Mouse (Mus musculus): ENCODE measurements around the gene Gm36028. TPM values are rescaled to one million over a fixed set of nuclear protein-coding genes. Genes with fewer than 3 reads are reported as not detected.

Gm36028 gene
- polyA plus RNA-seq, 1 experiment from 2014 or later, result 0.24 TPM

- ATAC-seq (ENCODE audit: insufficient number of reproducible peaks, insufficient read depth, low FRiP score, low TSS enrichment), result no peak
- H3K27ac ChIP-seq, result no peak overlapping the region
- H3K9ac ChIP-seq, result no peak overlapping the region
- no peaks in the 10 kb centered on the region for H3K36me3 ChIP-seq
- 78% methylated on average over 3 of the region's 3 CpGs for WGBS
- peaks cover 11% of the 10 kb centered on the region; the same call in 1 of the 2 replicates for H3K4me1 ChIP-seq
- no peaks in the 10 kb centered on the region for H3K27me3 ChIP-seq
- H3K9me3 ChIP-seq, result no peaks in the 10 kb centered on the region
- no peak overlapping the region for H3K4me2 ChIP-seq (replicated peaks)
- H3K4me3 ChIP-seq, result no peak overlapping the region
These were observed 4.6 kb downstream of the Gm36028 start for GRCm38 (mm10) chr16:37856327-37856726.

DNA sequence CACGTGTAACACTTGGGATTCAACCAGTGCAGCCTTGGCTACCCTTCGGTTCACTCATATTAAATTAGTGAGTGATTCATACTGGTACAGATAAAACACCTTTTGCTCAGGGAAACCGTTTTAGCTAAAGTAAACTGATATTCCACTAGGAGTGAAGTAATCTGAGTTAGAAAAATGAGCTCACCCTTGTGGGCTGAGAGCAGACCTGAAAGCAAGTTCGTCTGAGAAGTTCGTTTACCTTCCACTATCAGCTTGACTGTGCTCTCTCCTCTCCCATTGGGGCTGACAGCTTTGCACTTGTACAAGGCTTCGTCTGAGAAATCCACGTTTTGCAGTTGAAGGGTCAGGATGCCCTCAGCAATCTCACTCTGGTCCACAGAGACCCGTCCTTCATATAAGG is 5.4 kb downstream of the Gm36028 start:
- Histone ChIP-seq H3K4me3 (no peak overlapping the region), H3K9ac (no peak overlapping the region), H3K4me2 (replicated peaks) (no peak overlapping the region), H3K27ac (no peak overlapping the region), H3K9me3 (no peaks in the 10 kb centered on the region), H3K27me3 (no peaks in the 10 kb centered on the region), H3K4me1 (peaks cover 11% of the 10 kb centered on the region; the same call in 1 of the 2 replicates), H3K36me3 (no peaks in the 10 kb centered on the region)
- WGBS, result 53% methylated on average over 8 of the region's 8 CpGs
- no peak for ATAC-seq (ENCODE audit: insufficient number of reproducible peaks, insufficient read depth, low FRiP score, low TSS enrichment)

GRCm38 (mm10) chr16:37854593-37854992 is 6.4 kb downstream of the Gm36028 start:
- H3K27me3 ChIP-seq, result no peaks in the 10 kb centered on the region
- H3K9ac ChIP-seq, result no peak overlapping the region
- no peak for ATAC-seq (ENCODE audit: insufficient number of reproducible peaks, insufficient read depth, low FRiP score, low TSS enrichment)
- H3K27ac ChIP-seq, result no peak overlapping the region
- peaks cover 11% of the 10 kb centered on the region; the same call in 1 of the 2 replicates for H3K4me1 ChIP-seq
- peak overlapping the region; percentile 29; the same call in 1 of the 2 replicates for H3K4me2 ChIP-seq (replicated peaks)
- no peak overlapping the region for H3K4me3 ChIP-seq
- no peaks in the 10 kb centered on the region for H3K9me3 ChIP-seq
- 20% methylated on average over 5 of the region's 5 CpGs for WGBS
- H3K36me3 ChIP-seq, result no peaks in the 10 kb centered on the region

GRCm38 (mm10) chr16:37854054-37854453 is 6.9 kb downstream of the Gm36028 start:
- Histone ChIP-seq H3K4me3 (no peak overlapping the region), H3K36me3 (no peaks in the 10 kb centered on the region), H3K4me2 (replicated peaks) (peak overlapping the region; percentile 29), H3K27ac (no peak overlapping the region), H3K9me3 (no peaks in the 10 kb centered on the region), H3K27me3 (no peaks in the 10 kb centered on the region), H3K9ac (no peak overlapping the region), H3K4me1 (peaks cover 11% of the 10 kb centered on the region; the same call in 1 of the 2 replicates)
- peak; percentile 55; the same call in 1 of the 2 replicates for ATAC-seq (ENCODE audit: insufficient number of reproducible peaks, insufficient read depth, low FRiP score, low TSS enrichment)
- 48% methylated on average over 14 of the region's 14 CpGs for WGBS

DNA sequence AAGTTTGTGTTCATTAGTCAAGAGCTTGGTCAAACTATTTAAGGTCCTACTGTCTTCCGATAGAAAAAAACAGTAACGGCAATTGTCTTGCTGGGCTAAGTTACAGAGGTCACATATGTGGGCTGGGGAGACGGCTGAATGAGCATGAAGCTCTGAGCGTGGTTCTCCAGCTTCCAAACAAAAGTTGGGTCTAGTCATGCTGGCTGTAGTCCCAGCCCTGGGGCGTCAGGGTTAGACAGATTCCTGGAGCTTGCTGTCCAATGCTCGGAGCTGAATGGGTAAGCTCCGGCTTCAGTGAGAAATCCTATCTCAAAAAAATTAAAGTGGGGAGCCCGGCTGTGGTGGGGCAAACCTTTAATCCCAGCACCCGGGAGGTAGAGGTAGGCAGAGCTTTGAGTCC is 7.7 kb downstream of the Gm36028 start:
- H3K27ac ChIP-seq, result no peak overlapping the region
- H3K4me2 ChIP-seq (replicated peaks), result no peak overlapping the region
- no peaks in the 10 kb centered on the region for H3K36me3 ChIP-seq
- H3K4me1 ChIP-seq, result peaks cover 11% of the 10 kb centered on the region; the same call in 1 of the 2 replicates
- no peaks in the 10 kb centered on the region for H3K27me3 ChIP-seq
- ATAC-seq (ENCODE audit: insufficient number of reproducible peaks, insufficient read depth, low FRiP score, low TSS enrichment), result no peak
- no peak overlapping the region for H3K4me3 ChIP-seq
- H3K9ac ChIP-seq, result no peak overlapping the region
- H3K9me3 ChIP-seq, result no peaks in the 10 kb centered on the region
- 41% methylated on average over 9 of the region's 9 CpGs for WGBS

DNA sequence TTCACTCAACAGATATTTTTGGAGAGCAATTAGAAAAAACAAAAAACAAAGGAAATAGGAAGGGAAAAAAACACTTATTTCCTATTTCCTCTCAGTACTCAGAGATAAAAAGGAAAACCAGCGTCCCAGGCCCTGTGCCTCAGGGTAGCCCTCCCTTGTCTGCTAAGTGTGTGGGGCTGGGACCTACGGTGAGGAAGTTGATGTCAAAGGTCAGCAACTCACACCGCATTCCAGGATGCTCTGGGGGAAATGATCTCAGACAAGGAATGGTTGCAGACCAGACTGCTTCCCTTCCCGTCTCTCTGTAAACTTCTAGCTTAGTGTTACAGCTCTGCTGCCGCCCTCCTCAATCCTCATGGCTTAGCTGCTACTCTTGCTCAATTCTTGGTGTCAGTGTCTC is 9.6 kb downstream of the Gm36028 start:
- ATAC-seq (ENCODE audit: insufficient number of reproducible peaks, insufficient read depth, low FRiP score, low TSS enrichment), result no peak
- peaks cover 11% of the 10 kb centered on the region; the same call in 1 of the 2 replicates for H3K4me1 ChIP-seq
- H3K9ac ChIP-seq, result no peak overlapping the region
- WGBS, result 16% methylated on average over 5 of the region's 5 CpGs
- H3K9me3 ChIP-seq, result no peaks in the 10 kb centered on the region
- peak overlapping the region; percentile 30 for H3K27ac ChIP-seq
- H3K4me3 ChIP-seq, result no peak overlapping the region
- H3K4me2 ChIP-seq (replicated peaks), result no peak overlapping the region
- no peaks in the 10 kb centered on the region for H3K36me3 ChIP-seq
- H3K27me3 ChIP-seq, result no peaks in the 10 kb centered on the region

DNA sequence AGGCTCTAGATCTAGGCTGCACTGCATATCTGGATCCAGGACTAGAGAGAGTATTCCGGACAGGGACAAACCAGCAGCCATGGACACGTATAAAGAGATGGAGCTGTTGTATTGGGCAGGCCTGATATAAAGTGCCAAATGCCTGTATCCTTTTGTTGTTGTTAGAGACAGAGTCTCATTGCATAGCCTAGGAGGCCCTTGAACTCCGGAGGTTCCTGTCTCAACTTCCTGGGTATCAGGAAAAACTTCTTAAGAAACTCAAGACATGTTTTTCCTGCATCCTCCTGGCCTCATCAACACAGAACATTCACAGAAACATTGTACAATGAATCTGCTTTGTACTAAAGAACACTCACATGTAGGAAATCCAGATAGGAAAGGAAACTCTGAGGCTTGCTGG is 13.9 kb downstream of the Gm36028 start:
- WGBS, result 91% methylated on average over 3 of the region's 3 CpGs
- ATAC-seq (ENCODE audit: insufficient number of reproducible peaks, insufficient read depth, low FRiP score, low TSS enrichment), result no peak
- Histone ChIP-seq H3K4me1 (0 out of 2 replicates have a peak, but pooled peaks cover 4% of the 10 kb centered on the region), H3K27ac (no peak overlapping the region), H3K36me3 (no peaks in the 10 kb centered on the region), H3K4me2 (replicated peaks) (no peak overlapping the region), H3K4me3 (no peak overlapping the region), H3K9me3 (no peaks in the 10 kb centered on the region), H3K27me3 (no peaks in the 10 kb centered on the region), H3K9ac (no peak overlapping the region)

DNA sequence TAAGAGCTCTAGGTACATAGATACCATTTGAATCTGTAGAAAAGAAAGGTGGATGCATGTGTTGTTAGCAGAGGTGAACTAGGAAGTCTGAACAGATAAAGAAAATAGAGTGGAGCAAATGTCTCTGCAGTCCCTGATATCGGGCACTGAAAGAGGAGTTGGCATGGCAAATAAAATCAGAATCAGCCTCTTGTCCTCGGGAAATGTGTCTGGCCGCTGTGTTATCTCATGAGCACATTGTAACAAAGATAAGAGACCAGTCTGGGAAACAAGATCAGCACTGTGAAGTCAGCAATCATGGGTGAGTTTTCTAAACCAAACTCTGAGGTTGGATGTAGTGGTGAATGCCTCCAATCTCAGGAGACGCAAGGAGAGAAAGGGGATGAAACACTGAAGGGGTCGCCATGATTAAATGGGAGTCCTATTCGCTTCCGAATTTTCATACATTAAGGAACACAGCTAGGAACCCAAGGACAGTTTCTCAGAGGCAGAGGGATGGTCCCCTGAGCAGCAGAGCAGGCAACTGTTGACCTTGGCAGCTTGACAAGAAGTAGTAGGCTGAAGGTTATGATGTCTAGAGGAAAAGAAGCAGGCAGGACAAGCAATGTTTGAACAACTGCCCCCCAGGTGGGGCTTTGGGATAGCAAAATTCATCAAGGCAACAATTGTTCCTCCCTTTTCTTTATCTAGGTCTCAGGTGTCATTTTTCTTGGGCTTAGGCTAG is 15.6 kb downstream of the Gm36028 start:
- Histone ChIP-seq H3K27ac (no peak overlapping the region), H3K9me3 (no peaks in the 10 kb centered on the region), H3K4me2 (replicated peaks) (no peak overlapping the region), H3K4me1 (no peaks in the 10 kb centered on the region), H3K36me3 (no peaks in the 10 kb centered on the region), H3K9ac (no peak overlapping the region), H3K27me3 (no peaks in the 10 kb centered on the region), H3K4me3 (no peak overlapping the region)
- 85% methylated on average over 7 of the region's 7 CpGs for WGBS
- ATAC-seq (ENCODE audit: insufficient number of reproducible peaks, insufficient read depth, low FRiP score, low TSS enrichment), result no peak

- no peak for ATAC-seq (ENCODE audit: insufficient number of reproducible peaks, insufficient read depth, low FRiP score, low TSS enrichment)
- Histone ChIP-seq H3K4me3 (no peak overlapping the region), H3K4me1 (no peaks in the 10 kb centered on the region), H3K36me3 (no peaks in the 10 kb centered on the region), H3K4me2 (replicated peaks) (no peak overlapping the region), H3K9me3 (no peaks in the 10 kb centered on the region), H3K9ac (no peak overlapping the region), H3K27ac (no peak overlapping the region), H3K27me3 (no peaks in the 10 kb centered on the region)
- WGBS, result 89% methylated on average over 12 of the region's 12 CpGs
These were observed 17.2 kb downstream of the Gm36028 start for GRCm38 (mm10) chr16:37843740-37844139.

DNA sequence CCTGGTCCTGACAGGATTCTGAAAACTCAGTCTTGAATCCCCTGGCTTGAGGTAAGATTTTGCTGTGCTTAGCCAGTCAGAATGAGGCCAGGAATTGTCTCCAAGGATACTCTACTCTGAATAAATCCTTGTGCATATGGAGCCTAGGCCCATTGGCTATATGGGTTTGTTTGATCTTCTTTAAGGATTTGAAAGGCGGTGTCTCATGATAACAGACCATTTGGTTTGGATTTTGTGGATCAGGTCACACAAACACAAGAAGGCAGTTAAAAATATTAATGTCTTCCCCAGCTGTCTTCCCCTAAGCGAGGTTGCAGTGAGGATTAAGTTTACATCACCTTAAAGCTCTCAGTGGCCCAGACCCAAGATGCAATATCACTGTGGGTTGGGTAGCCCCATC is 18.5 kb downstream of the Gm36028 start:
- no peak for ATAC-seq (ENCODE audit: insufficient number of reproducible peaks, insufficient read depth, low FRiP score, low TSS enrichment)
- Histone ChIP-seq H3K9ac (no peak overlapping the region), H3K9me3 (no peaks in the 10 kb centered on the region), H3K27ac (no peak overlapping the region), H3K4me2 (replicated peaks) (no peak overlapping the region), H3K4me1 (no peaks in the 10 kb centered on the region), H3K4me3 (no peak overlapping the region), H3K36me3 (no peaks in the 10 kb centered on the region), H3K27me3 (no peaks in the 10 kb centered on the region)
- 71% methylated on average over 2 of the region's 2 CpGs for WGBS

DNA sequence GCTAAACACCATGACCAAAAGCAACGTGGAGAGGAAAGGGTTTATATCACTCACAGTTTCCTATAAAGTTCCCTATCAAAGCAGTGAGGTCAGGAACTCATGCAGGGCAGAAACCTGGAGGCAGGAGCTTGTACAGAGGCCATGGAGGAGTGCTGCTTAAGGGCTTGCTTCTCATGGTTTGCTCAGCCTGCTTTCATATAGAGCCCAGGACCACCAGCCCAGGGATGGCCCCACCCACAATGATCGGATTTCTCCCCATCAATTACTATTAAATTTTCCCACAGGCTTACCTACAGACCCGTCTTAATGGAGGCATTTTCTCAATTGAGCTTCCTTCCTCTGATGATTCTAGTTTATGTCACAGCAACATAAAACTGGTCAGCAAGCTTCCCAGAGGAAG is 23.4 kb downstream of the Gm36028 start:
- no peak overlapping the region for H3K4me2 ChIP-seq (replicated peaks)
- no peak overlapping the region for H3K4me3 ChIP-seq
- peaks cover 36% of the 10 kb centered on the region for H3K36me3 ChIP-seq
- H3K4me1 ChIP-seq, result no peaks in the 10 kb centered on the region
- H3K27me3 ChIP-seq, result no peaks in the 10 kb centered on the region
- H3K27ac ChIP-seq, result no peak overlapping the region
- ATAC-seq (ENCODE audit: insufficient number of reproducible peaks, insufficient read depth, low FRiP score, low TSS enrichment), result no peak
- no peak overlapping the region for H3K9ac ChIP-seq
- 66% methylated on average over 3 of the region's 3 CpGs for WGBS
- no peaks in the 10 kb centered on the region for H3K9me3 ChIP-seq

DNA sequence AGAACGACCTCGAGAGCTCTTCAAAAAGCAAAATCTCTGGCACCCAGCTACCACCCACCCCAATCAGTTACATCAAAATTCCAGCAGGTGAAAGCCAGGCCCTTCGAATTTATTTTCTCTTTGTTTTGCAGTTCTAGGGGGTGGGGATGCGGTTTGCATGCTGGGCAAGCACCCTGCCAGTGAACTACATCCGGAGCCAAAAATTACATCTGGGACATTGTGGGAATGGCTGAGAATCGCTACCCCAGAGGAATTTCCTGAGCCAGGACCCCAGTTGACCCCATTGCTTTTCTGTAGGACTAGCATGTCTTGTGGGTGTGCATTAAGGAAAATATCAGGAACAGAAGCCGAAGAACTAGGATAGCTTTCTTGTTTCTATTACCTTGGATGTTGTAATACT is 29.9 kb downstream of the Gm36028 start:
- ATAC-seq (ENCODE audit: insufficient number of reproducible peaks, insufficient read depth, low FRiP score, low TSS enrichment), result no peak
- H3K27ac ChIP-seq, result no peak overlapping the region
- H3K36me3 ChIP-seq, result peaks cover 87% of the 10 kb centered on the region
- H3K4me1 ChIP-seq, result no peaks in the 10 kb centered on the region
- H3K9me3 ChIP-seq, result no peaks in the 10 kb centered on the region
- H3K4me3 ChIP-seq, result no peak overlapping the region
- 74% methylated on average over 7 of the region's 7 CpGs for WGBS
- no peak overlapping the region for H3K9ac ChIP-seq
- H3K27me3 ChIP-seq, result no peaks in the 10 kb centered on the region
- no peak overlapping the region for H3K4me2 ChIP-seq (replicated peaks)
